Mouse (Mus musculus) bone marrow, adult 2 months (tissue): ENCODE measurements around the gene Olfr878.

ENCODE experiments used
- CTCF ChIP-seq: fragments of 200-500 bp; IDR thresholded peaks from 2 replicates; pipeline ENCODE4 v1.5.1; 2011; ENCODE audit warnings: low read length, control low read depth; ENCODE audit not compliant: control insufficient read depth, insufficient read depth
- POLR2A ChIP-seq: fragments of 200-500 bp; IDR thresholded peaks from 2 replicates; pipeline ENCODE4 v1.6.1; 2011; ENCODE audit warnings: low read depth, mild to moderate bottlenecking, control low read depth, low read length, borderline replicate concordance; ENCODE audit not compliant: control insufficient read depth

DNA sequence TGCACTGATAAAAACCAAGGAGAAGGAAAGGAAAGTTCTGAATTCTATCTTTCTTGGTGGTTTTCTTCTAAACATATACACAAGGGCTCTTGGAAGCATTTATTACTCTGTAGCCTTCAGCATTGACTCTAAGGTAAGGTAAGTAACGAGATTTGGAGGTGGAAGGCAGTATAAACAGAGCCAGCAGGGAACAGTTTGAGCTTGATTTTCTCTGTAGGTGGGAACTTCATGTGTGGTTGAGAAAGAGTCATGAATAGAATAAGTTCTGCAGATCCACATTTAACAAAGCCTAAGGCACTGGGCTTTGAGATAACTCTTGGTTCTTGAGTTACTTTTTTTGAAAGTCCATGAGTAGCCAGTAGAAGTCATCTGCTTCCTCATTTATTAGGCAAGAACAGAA, 378 bp downstream of the Olfr878 start:
- TF ChIP-seq POLR2A (no peak), CTCF (no peak)
